Mouse (Mus musculus): ENCODE measurements around the gene Pde4a.
"Not testable (repeated sequence)": the region's sequence is repeated elsewhere in the genome, so short reads cannot be mapped to it uniquely, and the experiment has no call there.

The Pde4a gene

DNA sequence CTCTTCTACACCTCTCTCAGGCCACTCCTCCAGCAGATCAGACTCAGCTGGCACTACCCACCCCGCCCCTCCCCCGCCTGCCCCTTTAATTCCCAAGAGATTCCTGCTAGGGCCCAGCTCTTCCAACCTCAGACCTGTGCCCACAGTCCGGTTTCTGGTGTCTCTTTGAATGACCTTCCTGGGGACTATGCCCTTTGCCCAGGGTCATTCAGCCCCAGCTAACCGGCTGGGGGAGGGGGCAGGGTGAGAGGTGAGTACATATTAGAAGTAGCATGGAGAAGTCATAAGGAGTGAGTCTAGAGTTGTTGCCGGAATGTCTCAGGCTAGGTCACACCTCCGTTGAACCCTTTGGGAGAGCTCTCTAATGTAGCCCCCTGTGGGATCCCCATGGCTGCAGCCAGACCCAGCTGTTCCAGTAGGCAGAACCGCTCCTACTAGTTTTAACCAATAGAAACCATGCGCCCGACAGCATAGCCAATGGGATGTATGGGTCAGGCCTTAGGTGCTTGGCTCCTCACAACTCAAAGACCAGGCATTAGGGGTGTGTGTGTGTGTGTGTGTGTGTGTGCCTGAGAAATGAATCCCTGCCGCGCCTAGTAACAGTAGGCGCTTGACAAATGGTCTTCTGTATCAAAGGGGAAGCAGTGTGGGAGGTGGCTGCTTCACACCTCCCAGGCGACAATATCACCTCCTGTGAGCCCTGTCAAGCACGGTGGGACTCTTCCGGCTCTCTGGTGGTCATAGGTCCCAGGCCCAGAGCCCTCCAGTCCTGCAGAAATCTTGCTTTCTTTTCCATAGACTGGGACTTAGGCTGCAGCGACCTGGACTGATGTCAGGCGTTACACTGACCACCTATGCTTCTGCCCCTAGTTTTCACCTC, 84.4 kb downstream of the Pde4a start:
- DNase-seq = no peak

DNA sequence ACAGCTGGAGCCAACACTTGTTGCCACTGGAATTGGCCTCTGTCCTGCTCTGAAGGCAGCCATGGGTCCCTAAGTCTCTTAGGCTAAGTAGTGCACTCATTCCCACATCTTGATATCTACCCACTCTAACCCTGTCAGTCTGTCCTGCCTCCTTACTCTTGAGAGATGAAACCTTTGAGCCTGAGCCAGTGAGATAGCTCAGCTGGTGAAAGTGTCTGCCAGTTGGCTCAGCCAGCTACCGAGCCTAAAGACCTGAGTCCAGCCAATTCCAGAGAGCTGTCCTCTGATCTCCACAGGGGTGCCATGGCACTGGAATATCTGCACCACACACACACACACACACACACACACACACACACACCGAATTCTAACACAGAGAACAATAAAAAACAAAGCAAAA, 85.0 kb downstream of the Pde4a start:
- DNase-seq = no peak

- DNase-seq = no peak
These were observed 85.7 kb downstream of the Pde4a start for GRCm38 (mm10) chr9:21251116-21251735.

DNA sequence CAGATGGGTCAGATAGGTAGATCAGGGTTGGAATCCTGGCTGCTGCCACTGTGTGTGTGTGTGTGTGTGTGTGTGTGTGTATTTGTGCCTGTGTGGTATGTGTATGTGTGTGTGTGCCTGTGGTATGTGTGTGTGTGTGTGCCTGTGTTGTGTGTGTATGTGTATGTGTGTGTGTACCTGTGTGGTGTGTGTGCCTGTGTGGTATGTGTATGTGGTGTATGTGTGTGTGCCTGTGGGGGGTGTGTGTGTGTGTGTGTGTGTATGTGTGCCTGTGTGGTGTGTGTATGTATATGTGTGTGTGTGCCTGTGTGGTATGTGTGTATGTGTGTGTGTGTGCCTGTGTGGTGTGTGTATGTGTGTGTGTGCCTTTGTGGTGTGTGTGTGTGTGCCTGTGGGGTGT, 89.2 kb downstream of the Pde4a start:
- DNase-seq = no peak

GRCm38 (mm10) chr9:21256349-21256748, 90.8 kb downstream of the Pde4a start:
- not testable (repeated sequence) for DNase-seq

DNA sequence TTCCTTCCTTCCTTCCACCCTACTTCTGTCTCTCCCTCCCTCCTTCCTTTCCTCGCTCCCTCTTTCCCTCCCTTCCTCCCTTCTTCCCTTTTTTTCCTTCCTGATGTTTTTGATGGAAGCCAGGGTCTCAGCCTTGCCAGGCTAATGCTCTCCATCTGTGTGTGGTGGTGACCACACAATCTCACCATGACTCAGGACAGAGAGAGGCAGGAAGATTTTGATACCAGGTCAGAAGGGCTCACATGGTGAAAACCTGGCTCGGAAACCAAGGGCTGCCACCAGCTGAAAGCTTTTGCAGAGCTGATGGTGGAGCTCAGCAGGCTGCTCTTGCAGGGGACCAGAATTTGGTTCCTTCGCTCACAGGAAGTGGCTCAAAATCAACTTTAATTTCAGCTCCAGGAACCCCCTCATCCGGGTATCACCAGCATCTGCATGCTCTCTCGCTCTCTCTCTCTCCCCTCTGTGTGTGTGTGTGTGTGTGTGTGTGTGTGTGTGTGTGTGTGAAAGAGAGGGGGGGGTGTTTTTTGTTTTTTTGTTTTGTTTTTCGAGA, 95.1 kb downstream of the Pde4a start:
- no peak for DNase-seq

- no peak for DNase-seq
These were observed 96.3 kb downstream of the Pde4a start for GRCm38 (mm10) chr9:21261831-21262230.
